Mouse (Mus musculus) C3H10T1/2 (cell line): ENCODE measurements around the gene Vipr1. TPM values are rescaled to one million over a fixed set of nuclear protein-coding genes. Genes with fewer than 3 reads are reported as not detected.

Experiments used
- polyA plus RNA-seq, 2 experiments: library from polyadenylated mRNA; unstranded; fragments of >200 nt; fragmentation: generic; extraction: Trizol; gene quantifications; one replicate each; pipeline ENCODE4 v1.2.1; 2012; ENCODE audit warnings: missing spikeins in 2 of 2

Vipr1 gene
- under 1 TPM; 0.01 to 0.15 TPM for polyA plus RNA-seq

DNA sequence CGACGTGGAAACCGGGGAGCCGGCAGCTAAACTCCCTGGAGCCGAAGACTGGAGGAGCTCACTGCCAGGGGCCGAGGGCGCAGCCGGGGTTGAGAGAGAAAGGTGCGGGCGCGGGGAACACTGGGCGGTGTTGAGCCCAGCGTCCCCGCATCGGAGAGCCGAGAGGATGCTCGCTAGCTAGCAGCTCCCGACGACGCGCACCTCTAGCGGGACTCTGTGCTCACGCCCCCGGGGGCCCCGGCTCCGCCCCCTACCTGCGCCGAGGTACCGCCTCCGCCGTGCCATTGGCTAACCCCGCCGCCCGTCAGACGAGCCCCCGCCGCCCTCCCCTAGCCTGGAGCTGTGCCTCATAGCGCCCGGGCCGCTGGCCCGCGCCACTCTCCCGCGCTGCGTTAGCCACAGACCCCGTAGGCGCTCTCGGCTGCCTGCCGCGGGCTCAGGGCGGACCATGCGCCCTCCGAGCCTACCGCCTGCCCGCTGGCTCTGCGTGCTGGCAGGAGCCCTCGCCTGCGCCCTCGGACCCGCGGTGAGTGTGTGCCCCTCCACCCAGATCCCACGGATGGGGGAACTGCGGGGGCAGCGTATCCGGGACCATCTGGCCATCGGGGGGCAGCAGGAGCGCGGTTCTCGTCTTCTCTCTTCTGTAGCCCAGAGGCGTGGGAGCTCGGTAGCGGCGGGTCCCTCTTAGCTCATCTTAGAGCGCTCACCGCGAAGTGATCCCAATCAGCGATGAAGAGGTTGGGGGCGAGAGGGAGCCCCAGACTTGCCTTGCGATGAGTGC, at the start of gene Vipr1:
TSS of gene Vipr1 (plus strand) at position 316 of the 781 bp plus-strand sequence.

DNA sequence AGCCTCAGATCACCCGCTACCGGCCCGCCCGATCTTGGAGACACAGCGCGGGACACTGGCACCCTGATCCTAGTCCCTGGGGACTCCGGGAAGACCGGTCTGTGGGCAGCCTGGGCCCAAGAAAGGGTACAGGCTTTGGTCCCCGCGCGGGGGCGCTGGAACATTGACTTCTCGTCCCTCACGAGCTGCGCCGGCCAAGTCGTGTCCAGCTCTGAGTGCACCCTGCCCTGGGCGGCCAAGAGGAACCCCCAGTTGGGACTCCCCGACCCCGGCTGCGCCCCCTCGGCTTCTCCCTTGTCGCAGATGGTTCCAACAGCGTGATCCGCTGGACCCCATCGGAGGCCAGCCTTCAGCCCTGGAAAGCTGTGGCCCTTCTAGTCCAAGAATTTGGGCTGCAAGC, 515 bp upstream of the Vipr1 start, which contains the start of gene Lyzl4:
TSS of gene Lyzl4 (minus strand) at position 96 of the 400 bp plus-strand sequence.

GRCm38 (mm10) chr9:121704646-121705625, 62.4 kb downstream of the Vipr1 start, which contains the start of gene Sec22c:
TSS of gene Sec22c (minus strand) at chr9:121705490.

DNA sequence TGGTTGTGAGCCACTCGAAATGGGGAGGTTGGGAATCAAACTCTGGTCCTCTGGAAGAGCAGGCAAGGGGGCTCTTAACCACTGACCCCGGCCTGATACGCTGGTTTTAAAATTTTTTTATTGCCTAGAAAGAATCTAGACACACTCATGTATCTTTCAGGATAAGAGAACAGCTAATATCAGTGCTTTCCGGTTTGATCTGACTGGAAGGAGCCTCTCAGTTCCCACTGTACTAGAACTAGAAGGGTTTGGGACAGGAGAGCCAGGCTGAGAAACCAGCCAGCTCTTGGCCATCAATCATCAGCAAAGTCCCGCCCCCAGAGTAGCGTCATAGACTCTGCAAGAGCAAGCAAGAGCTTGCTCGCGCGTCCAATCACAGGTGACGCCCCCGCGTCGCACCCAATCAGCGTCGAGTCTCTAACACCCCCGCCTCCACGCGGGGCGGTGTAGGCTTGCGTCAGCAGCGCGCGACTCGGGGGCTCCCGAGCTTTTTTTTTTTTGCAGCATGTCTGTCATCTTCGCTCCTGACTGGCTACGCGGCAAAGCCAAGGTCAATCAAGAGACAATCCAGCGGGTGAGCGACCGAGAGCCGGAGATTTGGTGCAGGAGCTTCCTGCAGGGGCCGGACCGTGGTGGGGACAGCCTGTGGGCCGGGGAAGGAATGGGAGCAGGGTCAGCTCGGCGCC, 67.5 kb downstream of the Vipr1 start, which contains the start of gene Ss18l2:
TSS of gene Ss18l2 (plus strand) at position 432 of the 686 bp plus-strand sequence.

GRCm38 (mm10) chr9:121718792-121719318, 76.3 kb downstream of the Vipr1 start, which contains the start of gene Nktr:
TSS of gene Nktr (plus strand) at chr9:121719169.

Other genes starting within 250 kb of the Vipr1 start
- gene Cck, start 147.0 kb upstream of the Vipr1 start, polyA plus RNA-seq, result under 1 TPM in 1 of 2 experiments, not detected in 1; 0.63 TPM
- gene Lyzl4, start 620 bp upstream of the Vipr1 start, polyA plus RNA-seq, result not detected
- gene Sec22c, start 62.8 kb downstream of the Vipr1 start, polyA plus RNA-seq, result 1 to 10 TPM; 2.2 to 6.3 TPM
- 10 to 100 TPM in 1 of 2 experiments, 1 to 10 TPM in 1; 8.8 to 31.3 TPM for gene Ss18l2, start 67.6 kb downstream of the Vipr1 start, polyA plus RNA-seq
- 1 to 10 TPM in 1 of 2 experiments, under 1 TPM in 1; 0.67 to 7.5 TPM for gene Nktr, start 76.5 kb downstream of the Vipr1 start, polyA plus RNA-seq
- gene Zfp651, start 116.6 kb downstream of the Vipr1 start, polyA plus RNA-seq, result 10 to 100 TPM; 11.7 to 45.0 TPM
- gene Klhl40, start 134.9 kb downstream of the Vipr1 start, polyA plus RNA-seq, result under 1 TPM; 0.01 to 0.11 TPM
- gene Hhatl, start 149.8 kb downstream of the Vipr1 start, polyA plus RNA-seq, result under 1 TPM; 0.04 to 0.13 TPM
- 1 to 10 TPM in 1 of 2 experiments, under 1 TPM in 1; 0.05 to 1.0 TPM for gene Ccdc13, start 196.7 kb downstream of the Vipr1 start, polyA plus RNA-seq
- gene Higd1a, start 215.6 kb downstream of the Vipr1 start, polyA plus RNA-seq, result 10 to 100 TPM; 24.0 to 61.0 TPM